Mouse (Mus musculus): ENCODE measurements around the gene Atg7. TPM values are rescaled to one million over a fixed set of nuclear protein-coding genes. Genes with fewer than 3 reads are reported as not detected.

Gene Atg7
- total RNA-seq, 1 experiment from 2014 or later, result 33.2 TPM

Other genes with a start within 250 kb of the Atg7 start
- gene Hrh1, start 245.2 kb upstream of the Atg7 start, total RNA-seq (2017), result 0.05 TPM in 1 of 2 replicates, not detected in the other